Mouse (Mus musculus) liver, adult 2 months (tissue): Measurements from ENCODE around the gene Cldn12. TPM values are rescaled to one million over a fixed set of nuclear protein-coding genes. Genes with fewer than 3 reads are reported as not detected.

Experiments
- DNase-seq: peaks from one replicate; pipeline ENCODE4 v3.0.0-alpha.2; 2011; ENCODE audit warnings: low read depth, low spot score; ENCODE audit errors: extremely low read depth
- H3K27ac ChIP-seq: fragments of 200-500 bp; replicated peaks from 2 replicates; pipeline ENCODE4 v1.5.1; 2012; ENCODE audit warnings: low read depth, mild to moderate bottlenecking, control low read depth, inconsistent platforms, low read length; ENCODE audit not compliant: insufficient read depth
- H3K27me3 ChIP-seq: fragments of 200-500 bp; 2 replicates; pipeline ENCODE4 v1.6.1; 2012; ENCODE audit warnings: mild to moderate bottlenecking, moderate library complexity, low read length, inconsistent platforms; ENCODE audit not compliant: control insufficient read depth, insufficient read depth
- H3K36me3 ChIP-seq: fragments of 200-500 bp; 2 replicates; pipeline ENCODE4 v1.6.1; 2012; ENCODE audit warnings: low read length, inconsistent platforms; ENCODE audit not compliant: control insufficient read depth, insufficient read depth
- H3K4me1 ChIP-seq: fragments of 200-500 bp; 2 replicates; pipeline ENCODE4 v1.6.1; 2011; ENCODE audit warnings: low read length; ENCODE audit not compliant: control insufficient read depth, insufficient read depth
- H3K4me3 ChIP-seq: fragments of 200-500 bp; 2 replicates; pipeline ENCODE4 v1.5.1; 2011; ENCODE audit warnings: low read depth, mild to moderate bottlenecking, control low read depth, low read length, moderate library complexity; ENCODE audit not compliant: insufficient read depth
- H3K79me2 ChIP-seq: fragments of 200-500 bp; 2 replicates; pipeline ENCODE4 v1.6.1; 2012; ENCODE audit warnings: inconsistent platforms, mild to moderate bottlenecking, low read length, moderate library complexity; ENCODE audit not compliant: control insufficient read depth, insufficient read depth
- H3K9ac ChIP-seq: fragments of 200-500 bp; 2 replicates; pipeline ENCODE4 v1.6.1; 2012; ENCODE audit warnings: low read depth, mild to moderate bottlenecking, control low read depth, inconsistent platforms, low read length
- CTCF ChIP-seq: fragments of 200-500 bp; IDR thresholded peaks from 2 replicates; pipeline ENCODE4 v1.5.1; 2011; ENCODE audit warnings: low read depth, low read length, control low read depth
- POLR2A ChIP-seq: fragments of 200-500 bp; IDR thresholded peaks from 2 replicates; pipeline ENCODE4 v1.6.1; 2011; ENCODE audit warnings: low read length, control low read depth; ENCODE audit not compliant: insufficient read depth; ENCODE audit errors: extremely low read depth
- WGBS: fragments of 180-500 bp; shearing (Covaris S2); methylation state at CpG from one replicate; pipeline ENCODE4 v1.1.7; 2018; 5-methylcytosine and 5-hydroxymethylcytosine counted together
- polyA plus RNA-seq: library from polyadenylated mRNA; depleted of rRNA; stranded (reverse); fragments of >200 nt; gene quantifications from 2 replicates; pipeline ENCODE4 v1.2.3, GENCODE M21; 2012; rRNA removed
- total RNA-seq: library from RNA; depleted of rRNA; stranded (reverse); fragments of >200 nt; gene quantifications from 2 replicates; pipeline ENCODE4 v1.2.3, GENCODE M21; 2014; rRNA removed

Gene Cldn12
- total and polyA plus RNA-seq, 2 experiments: 56.0 to 66.4 TPM

DNA sequence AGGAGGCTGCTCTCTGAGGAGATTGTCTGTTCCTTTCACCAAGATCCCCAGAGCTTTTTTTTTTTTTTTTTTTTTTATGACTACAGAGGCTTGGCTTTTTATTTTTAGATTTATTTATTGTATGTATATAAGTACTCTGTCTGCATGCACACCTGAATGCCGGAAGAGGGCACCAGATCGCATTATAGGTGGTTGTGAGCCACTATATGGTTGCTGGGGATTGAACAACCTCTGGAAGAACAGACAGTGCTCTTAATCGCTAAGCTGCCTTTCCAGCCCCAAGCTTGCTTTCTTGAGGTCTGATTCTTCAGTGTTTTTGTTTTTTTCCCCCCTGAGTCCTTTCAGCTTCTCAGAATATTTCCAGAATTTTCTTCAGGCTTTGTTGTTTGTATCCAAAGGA is 28.7 kb downstream of the Cldn12 start:
- no peaks in the 10 kb centered on the region for H3K4me1 ChIP-seq
- no peaks in the 10 kb centered on the region for H3K79me2 ChIP-seq
- 63% methylated on average over 3 of the region's 3 CpGs for WGBS
- H3K36me3 ChIP-seq: no peaks in the 10 kb centered on the region
- H3K9ac ChIP-seq: no peak overlapping the region
- no peak overlapping the region for H3K4me3 ChIP-seq
- TF ChIP-seq CTCF (no peak), POLR2A (no peak)
- DNase-seq: no peak
- no peaks in the 10 kb centered on the region; the same call in 1 of the 2 replicates for H3K27me3 ChIP-seq
- no peak overlapping the region for H3K27ac ChIP-seq

- H3K27me3 ChIP-seq: no peaks in the 10 kb centered on the region; the same call in 1 of the 2 replicates
- H3K4me1 ChIP-seq: no peaks in the 10 kb centered on the region
- no peaks in the 10 kb centered on the region for H3K36me3 ChIP-seq
- TF ChIP-seq POLR2A (no peak), CTCF (no peak)
- no peak overlapping the region for H3K4me3 ChIP-seq
- no peak overlapping the region for H3K27ac ChIP-seq
- no peaks in the 10 kb centered on the region for H3K79me2 ChIP-seq
- no peak overlapping the region for H3K9ac ChIP-seq
- no peak for DNase-seq
- WGBS: 63% methylated on average over 9 of the region's 9 CpGs
Measured at GRCm38 (mm10) chr5:5483254-5483858, 31.4 kb downstream of the Cldn12 start.

- H3K36me3 ChIP-seq: no peaks in the 10 kb centered on the region
- H3K79me2 ChIP-seq: no peaks in the 10 kb centered on the region
- H3K4me1 ChIP-seq: no peaks in the 10 kb centered on the region
- TF ChIP-seq CTCF (peak; percentile 50), POLR2A (no peak)
- H3K4me3 ChIP-seq: no peak overlapping the region
- peak; percentile 47 for DNase-seq
- no peak overlapping the region for H3K27ac ChIP-seq
- H3K9ac ChIP-seq: no peak overlapping the region
- 0% methylated on average over 1 of the region's 1 CpGs for WGBS
- no peaks in the 10 kb centered on the region; the same call in 1 of the 2 replicates for H3K27me3 ChIP-seq
Measured at GRCm38 (mm10) chr5:5481662-5482061, 33.1 kb downstream of the Cldn12 start.

DNA sequence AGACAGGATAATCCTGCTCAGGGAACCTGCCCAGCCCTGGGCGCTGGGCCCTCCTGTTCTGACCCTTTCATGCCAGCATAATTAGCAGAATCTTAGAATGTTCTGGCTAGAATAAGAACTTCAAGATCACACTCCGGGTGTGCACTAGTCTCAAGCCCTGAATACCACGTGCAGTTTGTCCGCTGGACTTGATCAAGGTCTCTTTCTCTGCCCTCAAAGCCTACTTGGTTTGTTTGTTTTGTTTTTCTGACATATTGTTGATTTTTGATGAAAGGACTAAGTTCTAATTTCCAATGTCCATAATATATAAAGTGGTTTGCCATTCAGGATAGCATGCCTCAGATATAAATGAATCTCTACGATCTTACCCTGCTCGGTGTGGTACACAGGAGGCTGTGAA is 35.7 kb downstream of the Cldn12 start, which contains the start of gene 1700015F17Rik:
Gene 1700015F17Rik (minus strand): TSS at position 101 of the 400 bp plus-strand sequence.
- Histone ChIP-seq H3K9ac (no peak within 1 kb of the TSS), H3K4me1 (no peaks in the 10 kb centered on the region), H3K27me3 (no peaks in the 10 kb centered on the region), H3K27ac (no peak within 1 kb of the TSS), H3K4me3 (no peak within 1 kb of the TSS), H3K36me3 (no peaks in the 10 kb centered on the region), H3K79me2 (no peaks in the 10 kb centered on the region)
- 86% methylated on average over 6 of the region's 6 CpGs for WGBS
- DNase-seq: no peak
- TF ChIP-seq POLR2A (no peak), CTCF (no peak)

- Histone ChIP-seq H3K9ac (no peak overlapping the region), H3K4me3 (no peak overlapping the region), H3K4me1 (no peaks in the 10 kb centered on the region), H3K79me2 (no peaks in the 10 kb centered on the region), H3K36me3 (no peaks in the 10 kb centered on the region), H3K27ac (no peak overlapping the region), H3K27me3 (no peaks in the 10 kb centered on the region)
- TF ChIP-seq CTCF: no peak
- TF ChIP-seq POLR2A: no peak
- DNase-seq: peak; percentile 5
- 56% methylated on average over 4 of the region's 4 CpGs for WGBS
Measured at GRCm38 (mm10) chr5:5476133-5476532, 38.6 kb downstream of the Cldn12 start.

- H3K36me3 ChIP-seq: no peaks in the 10 kb centered on the region
- H3K27ac ChIP-seq: no peak overlapping the region
- TF ChIP-seq POLR2A (no peak), CTCF (no peak)
- no peaks in the 10 kb centered on the region for H3K79me2 ChIP-seq
- DNase-seq: no peak
- no peaks in the 10 kb centered on the region for H3K27me3 ChIP-seq
- H3K9ac ChIP-seq: no peak overlapping the region
- H3K4me3 ChIP-seq: no peak overlapping the region
- 67% methylated on average over 1 of the region's 1 CpGs for WGBS
- H3K4me1 ChIP-seq: no peaks in the 10 kb centered on the region
Measured at GRCm38 (mm10) chr5:5465256-5465655, 49.5 kb downstream of the Cldn12 start.

Other genes starting within 250 kb of the Cldn12 start
- gene Cdk14, start 94.6 kb downstream of the Cldn12 start, total RNA-seq: 2.2 and 2.7 TPM in 2 replicates
- 0.31 and 0.32 TPM in 2 replicates for gene Cdk14, start 94.6 kb downstream of the Cldn12 start, polyA plus RNA-seq
- not detected in 2 replicates for gene 1700015F17Rik, start 35.8 kb downstream of the Cldn12 start, total RNA-seq
- gene 1700015F17Rik, start 35.8 kb downstream of the Cldn12 start, polyA plus RNA-seq: not detected in 2 replicates
- 17.5 and 20.1 TPM in 2 replicates for gene Gtpbp10, start 44.6 kb upstream of the Cldn12 start, total RNA-seq
- 2.2 and 2.6 TPM in 2 replicates for gene Gtpbp10, start 44.6 kb upstream of the Cldn12 start, polyA plus RNA-seq
- gene Gm8773, start 58.8 kb upstream of the Cldn12 start, total RNA-seq: not detected in 2 replicates
- not detected in 2 replicates for gene Gm8773, start 58.8 kb upstream of the Cldn12 start, polyA plus RNA-seq
- 1.0 TPM in 2 replicates for gene Cfap69, start 149.3 kb upstream of the Cldn12 start, total RNA-seq
- 0.04 and 0.05 TPM in 2 replicates for gene Cfap69, start 149.3 kb upstream of the Cldn12 start, polyA plus RNA-seq
- gene Steap2, start 179.6 kb upstream of the Cldn12 start, total RNA-seq: 6.2 and 9.0 TPM in 2 replicates
- 3.9 and 4.1 TPM in 2 replicates for gene Steap2, start 179.6 kb upstream of the Cldn12 start, polyA plus RNA-seq
- 0.09 and 0.74 TPM in 2 replicates for gene Steap1, start 234.4 kb upstream of the Cldn12 start, total RNA-seq
- gene Steap1, start 234.4 kb upstream of the Cldn12 start, polyA plus RNA-seq: 0.07 TPM in 1 of 2 replicates, not detected in the other